Mouse (Mus musculus): Measurements from ENCODE around the gene Mogat2. TPM values are rescaled to one million over a fixed set of nuclear protein-coding genes. Genes with fewer than 3 reads are reported as not detected.

Mogat2 gene
- polyA plus RNA-seq, 1 experiment from 2014 or later, result 33.7 TPM

DNA sequence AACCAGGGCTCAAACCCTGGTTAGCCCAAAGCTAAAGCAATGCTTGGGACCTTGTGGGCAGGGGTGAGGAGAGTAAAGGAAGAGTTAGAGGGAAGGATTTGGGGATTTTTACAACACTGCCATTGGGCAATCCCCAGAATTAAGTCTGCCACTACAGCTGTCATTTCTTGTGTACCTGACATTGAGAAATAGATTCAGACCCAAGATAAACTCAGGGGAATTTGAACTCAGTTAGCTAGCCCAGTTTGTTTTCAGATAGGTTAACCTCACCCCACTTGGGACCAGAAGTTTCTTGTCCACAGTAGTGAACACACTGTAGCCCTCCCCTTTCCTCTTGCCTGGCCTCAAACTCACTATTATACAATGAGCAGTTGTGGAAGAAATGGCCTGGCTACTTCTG, 47.0 kb downstream of the Mogat2 start:
- no peak for ATAC-seq (ENCODE audit: insufficient read depth, low FRiP score)

DNA sequence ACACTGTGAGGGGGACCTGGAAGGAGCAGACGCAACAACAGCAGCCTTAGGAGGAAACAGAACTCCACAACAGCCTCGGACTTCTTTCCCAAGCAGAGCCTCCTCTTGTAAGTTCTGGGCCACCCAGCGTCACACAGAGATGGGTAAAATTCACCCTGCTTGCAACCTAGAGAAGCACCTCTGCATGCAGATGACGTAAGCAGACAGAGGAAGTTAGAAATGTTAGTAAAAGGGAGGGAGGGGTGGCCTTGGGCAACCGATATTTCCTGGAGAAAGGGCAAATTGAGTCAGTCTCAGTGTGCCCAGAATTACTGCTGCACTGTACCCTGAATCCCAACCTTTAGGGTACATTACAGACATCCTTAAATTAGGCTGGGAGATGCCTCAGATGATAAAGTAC, 48.5 kb downstream of the Mogat2 start:
- no peak for ATAC-seq (ENCODE audit: insufficient read depth, low FRiP score)
- Histone ChIP-seq H3K27me3 (ENCODE audit: control insufficient read depth, insufficient read depth, low read length) (no peaks in the 10 kb centered on the region), H3K4me2 (ENCODE audit: low read depth, low read length) (no peak overlapping the region), H3K36me3 (ENCODE audit: control insufficient read depth, insufficient read depth, low read length) (no peaks in the 10 kb centered on the region), H3K9ac (ENCODE audit: low read length) (no peak overlapping the region), H3K27ac (ENCODE audit: low read length) (no peak overlapping the region), H3K4me3 (replicated peaks; ENCODE audit: low read length) (no peak overlapping the region), H3K4me1 (ENCODE audit: control insufficient read depth, insufficient read depth, low read length) (no peaks in the 10 kb centered on the region), H3K9me3 (replicated peaks; ENCODE audit: control insufficient read depth, low read length) (no peaks in the 10 kb centered on the region)
- whole genome bisulfite sequencing, result 71% methylated on average over 5 of the region's 5 CpGs

More for the DNA sequence above, 47.0 kb downstream of the Mogat2 start:
- Histone ChIP-seq H3K27me3 (ENCODE audit: control insufficient read depth, insufficient read depth, low read length) (no peaks in the 10 kb centered on the region), H3K9ac (ENCODE audit: low read length) (no peak overlapping the region), H3K4me2 (ENCODE audit: low read depth, low read length) (no peak overlapping the region), H3K4me1 (ENCODE audit: control insufficient read depth, insufficient read depth, low read length) (no peaks in the 10 kb centered on the region), H3K27ac (ENCODE audit: low read length) (no peak overlapping the region), H3K9me3 (replicated peaks; ENCODE audit: control insufficient read depth, low read length) (no peaks in the 10 kb centered on the region), H3K4me3 (replicated peaks; ENCODE audit: low read length) (no peak overlapping the region), H3K36me3 (ENCODE audit: control insufficient read depth, insufficient read depth, low read length) (no peaks in the 10 kb centered on the region)

DNA sequence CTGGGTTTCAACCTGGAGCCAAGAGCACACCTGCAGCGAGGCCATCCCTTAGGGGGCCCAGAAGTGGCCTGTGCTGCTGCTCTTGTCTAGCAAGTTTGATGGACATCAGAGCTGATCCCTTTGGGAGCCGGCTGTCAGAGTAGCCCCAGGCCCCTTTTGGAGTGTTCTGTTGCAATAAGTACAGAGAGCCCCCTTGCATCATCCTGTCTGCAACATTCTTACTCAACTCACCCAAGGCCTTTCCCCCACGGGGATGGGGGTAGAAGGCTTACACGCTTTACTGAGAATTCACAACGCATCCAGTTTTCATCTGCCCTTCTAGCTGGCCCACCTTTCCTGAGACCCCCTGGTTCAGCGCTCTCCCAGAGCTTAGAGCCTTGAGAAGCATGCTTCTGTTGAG, 49.8 kb downstream of the Mogat2 start:
- Histone ChIP-seq H3K27me3 (ENCODE audit: control insufficient read depth, insufficient read depth, low read length) (no peaks in the 10 kb centered on the region), H3K9me3 (replicated peaks; ENCODE audit: control insufficient read depth, low read length) (no peaks in the 10 kb centered on the region), H3K4me1 (ENCODE audit: control insufficient read depth, insufficient read depth, low read length) (peaks cover 3% of the 10 kb centered on the region; the same call in 1 of the 2 replicates), H3K4me3 (replicated peaks; ENCODE audit: low read length) (no peak overlapping the region), H3K4me2 (ENCODE audit: low read depth, low read length) (no peak overlapping the region), H3K27ac (ENCODE audit: low read length) (no peak overlapping the region), H3K9ac (ENCODE audit: low read length) (no peak overlapping the region), H3K36me3 (ENCODE audit: control insufficient read depth, insufficient read depth, low read length) (no peaks in the 10 kb centered on the region)
- whole genome bisulfite sequencing, result 81% methylated on average over 6 of the region's 6 CpGs
- no peak for ATAC-seq (ENCODE audit: insufficient read depth, low FRiP score)

DNA sequence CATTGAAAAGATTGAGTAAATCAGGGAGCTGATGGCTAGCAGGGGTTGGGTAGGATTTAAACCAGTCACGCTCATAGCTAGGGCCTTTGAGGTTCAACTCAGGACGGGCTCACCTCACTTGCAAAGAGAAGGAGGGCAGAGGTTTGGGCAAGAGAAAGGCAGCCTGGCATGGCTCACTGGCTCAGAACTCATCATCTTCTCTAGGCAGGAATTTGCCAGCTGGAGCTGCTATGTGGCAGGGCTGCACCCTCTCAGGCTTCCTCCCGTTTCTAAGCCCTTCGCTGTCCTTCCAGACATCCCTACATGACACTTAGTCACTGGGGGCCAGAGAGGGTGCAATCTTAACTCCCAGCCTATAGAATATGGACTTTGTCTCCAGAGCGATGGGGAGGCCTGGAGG, 51.0 kb downstream of the Mogat2 start:
- ATAC-seq (ENCODE audit: insufficient read depth, low FRiP score), result no peak
- no peaks in the 10 kb centered on the region for H3K9me3 ChIP-seq (replicated peaks; ENCODE audit: control insufficient read depth, low read length)
- 74% methylated on average over 5 of the region's 5 CpGs for WGBS

DNA sequence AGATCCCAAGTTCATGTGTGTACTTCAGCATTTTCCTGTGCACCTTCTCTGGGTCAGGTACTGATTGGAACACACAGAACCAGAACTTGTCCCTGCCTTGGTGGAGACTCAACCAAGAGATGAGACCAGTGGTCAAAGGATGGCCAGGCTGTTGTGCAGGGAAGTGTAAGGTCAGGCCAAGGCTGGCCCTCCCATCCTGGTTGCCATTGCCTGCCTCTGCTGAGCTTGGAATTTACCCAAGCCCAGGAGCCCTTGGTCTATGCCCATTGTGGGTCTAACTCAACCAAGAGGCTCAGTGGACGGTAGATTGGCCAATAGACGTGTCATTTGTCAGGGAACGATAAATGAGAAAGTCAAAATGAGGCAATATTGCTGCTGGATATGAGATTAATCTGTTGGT, 53.0 kb downstream of the Mogat2 start:
- ATAC-seq (ENCODE audit: insufficient read depth, low FRiP score), result no peak
- Histone ChIP-seq H3K27ac (ENCODE audit: low read length) (no peak overlapping the region), H3K36me3 (ENCODE audit: control insufficient read depth, insufficient read depth, low read length) (no peaks in the 10 kb centered on the region), H3K4me1 (ENCODE audit: control insufficient read depth, insufficient read depth, low read length) (peaks cover 14% of the 10 kb centered on the region), H3K27me3 (ENCODE audit: control insufficient read depth, insufficient read depth, low read length) (no peaks in the 10 kb centered on the region), H3K9ac (ENCODE audit: low read length) (no peak overlapping the region), H3K4me2 (ENCODE audit: low read depth, low read length) (no peak overlapping the region), H3K4me3 (replicated peaks; ENCODE audit: low read length) (no peak overlapping the region), H3K9me3 (replicated peaks; ENCODE audit: control insufficient read depth, low read length) (no peaks in the 10 kb centered on the region)
- WGBS, result 84% methylated on average over 3 of the region's 3 CpGs

More for the DNA sequence above, 51.0 kb downstream of the Mogat2 start:
- Histone ChIP-seq H3K4me2 (ENCODE audit: low read depth, low read length) (no peak overlapping the region), H3K9ac (ENCODE audit: low read length) (no peak overlapping the region), H3K27ac (ENCODE audit: low read length) (no peak overlapping the region), H3K4me3 (replicated peaks; ENCODE audit: low read length) (no peak overlapping the region), H3K27me3 (ENCODE audit: control insufficient read depth, insufficient read depth, low read length) (no peaks in the 10 kb centered on the region), H3K36me3 (ENCODE audit: control insufficient read depth, insufficient read depth, low read length) (no peaks in the 10 kb centered on the region), H3K4me1 (ENCODE audit: control insufficient read depth, insufficient read depth, low read length) (peaks cover 6% of the 10 kb centered on the region; the same call in 1 of the 2 replicates)

DNA sequence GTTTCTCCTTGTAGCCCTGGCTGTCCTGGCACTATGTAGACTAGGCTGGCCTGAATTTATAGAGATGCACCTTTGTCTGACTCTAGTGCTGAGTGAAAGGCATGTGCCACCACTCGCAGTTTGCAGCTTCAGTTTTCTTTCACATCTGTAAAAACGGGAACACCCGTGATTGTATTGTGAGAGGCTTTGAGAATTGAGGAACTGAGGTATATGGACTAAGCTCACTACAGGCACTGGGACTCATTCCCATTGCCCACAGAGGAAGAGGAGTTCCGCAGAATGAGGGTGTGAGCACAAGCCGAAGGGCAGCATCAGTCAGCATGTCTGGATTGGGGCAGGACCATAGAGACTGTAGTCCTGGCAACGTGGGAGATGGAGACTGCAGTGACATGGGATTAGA, 54.7 kb downstream of the Mogat2 start:
- Histone ChIP-seq H3K36me3 (ENCODE audit: control insufficient read depth, insufficient read depth, low read length) (no peaks in the 10 kb centered on the region), H3K4me2 (ENCODE audit: low read depth, low read length) (peak overlapping the region; percentile 97; the same call in 1 of the 2 replicates), H3K9ac (ENCODE audit: low read length) (peak overlapping the region; percentile 95; the same call in 1 of the 2 replicates), H3K9me3 (replicated peaks; ENCODE audit: control insufficient read depth, low read length) (no peaks in the 10 kb centered on the region), H3K4me3 (replicated peaks; ENCODE audit: low read length) (no peak overlapping the region), H3K27me3 (ENCODE audit: control insufficient read depth, insufficient read depth, low read length) (no peaks in the 10 kb centered on the region), H3K4me1 (ENCODE audit: control insufficient read depth, insufficient read depth, low read length) (peaks cover 14% of the 10 kb centered on the region), H3K27ac (ENCODE audit: low read length) (peak overlapping the region; percentile 51; the same call in 1 of the 2 replicates)
- no peak for ATAC-seq (ENCODE audit: insufficient read depth, low FRiP score)
- WGBS, result 72% methylated on average over 6 of the region's 6 CpGs

DNA sequence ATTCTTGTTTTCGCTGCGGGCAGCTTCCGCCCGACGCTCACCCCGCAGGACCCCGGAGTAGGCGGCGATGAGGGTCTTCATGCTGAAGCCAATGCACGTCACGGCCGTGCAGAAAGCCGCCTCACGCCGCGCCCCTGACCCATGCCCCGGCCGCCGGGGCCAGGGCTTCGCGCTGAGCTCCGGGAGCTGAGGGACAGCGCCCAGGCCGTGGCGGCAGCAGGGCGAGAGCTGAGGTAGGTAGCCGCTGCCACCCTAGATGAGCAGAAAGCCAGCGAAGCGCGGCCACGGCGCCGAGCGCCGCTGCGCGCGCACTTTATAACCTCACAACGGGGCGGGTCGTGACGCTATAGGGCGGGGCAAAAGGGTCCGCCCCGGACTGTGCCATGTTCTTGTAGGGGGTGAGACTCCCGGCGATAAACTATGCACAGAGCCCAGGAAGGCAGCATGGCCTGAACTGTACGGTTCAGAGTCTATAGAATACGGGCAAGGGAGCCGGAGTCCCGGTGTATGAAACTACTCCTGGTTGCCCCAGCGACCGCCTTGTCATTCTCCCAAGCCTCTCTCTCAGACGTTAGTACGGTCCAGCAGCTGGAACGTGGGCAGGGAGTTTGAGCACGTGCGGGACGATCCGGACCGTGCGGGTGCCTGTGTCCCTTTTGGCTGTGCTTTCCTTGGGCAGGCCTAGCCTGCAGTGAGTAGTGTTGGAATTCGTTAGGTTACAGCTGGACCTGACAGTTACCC, 55.8 kb downstream of the Mogat2 start, which contains the start of gene Dgat2:
Gene Dgat2, minus strand, starts transcription at position 288 of the 741 bp plus-strand sequence.
- Histone ChIP-seq H3K27me3 (ENCODE audit: control insufficient read depth, insufficient read depth, low read length) (no peaks in the 10 kb centered on the region), H3K4me3 (replicated peaks; ENCODE audit: low read length) (peak within 1 kb of the TSS; percentile 83), H3K9ac (ENCODE audit: low read length) (peak within 1 kb of the TSS; percentile 95), H3K4me1 (ENCODE audit: control insufficient read depth, insufficient read depth, low read length) (peaks cover 14% of the 10 kb centered on the region), H3K9me3 (replicated peaks; ENCODE audit: control insufficient read depth, low read length) (no peaks in the 10 kb centered on the region), H3K27ac (ENCODE audit: low read length) (peak within 1 kb of the TSS; percentile 89), H3K36me3 (ENCODE audit: control insufficient read depth, insufficient read depth, low read length) (no peaks in the 10 kb centered on the region), H3K4me2 (ENCODE audit: low read depth, low read length) (peak within 1 kb of the TSS; percentile 97)
- peak; percentile 94 for ATAC-seq (ENCODE audit: insufficient read depth, low FRiP score)
- WGBS, result under 1% methylated on average over 63 of the region's 63 CpGs

DNA sequence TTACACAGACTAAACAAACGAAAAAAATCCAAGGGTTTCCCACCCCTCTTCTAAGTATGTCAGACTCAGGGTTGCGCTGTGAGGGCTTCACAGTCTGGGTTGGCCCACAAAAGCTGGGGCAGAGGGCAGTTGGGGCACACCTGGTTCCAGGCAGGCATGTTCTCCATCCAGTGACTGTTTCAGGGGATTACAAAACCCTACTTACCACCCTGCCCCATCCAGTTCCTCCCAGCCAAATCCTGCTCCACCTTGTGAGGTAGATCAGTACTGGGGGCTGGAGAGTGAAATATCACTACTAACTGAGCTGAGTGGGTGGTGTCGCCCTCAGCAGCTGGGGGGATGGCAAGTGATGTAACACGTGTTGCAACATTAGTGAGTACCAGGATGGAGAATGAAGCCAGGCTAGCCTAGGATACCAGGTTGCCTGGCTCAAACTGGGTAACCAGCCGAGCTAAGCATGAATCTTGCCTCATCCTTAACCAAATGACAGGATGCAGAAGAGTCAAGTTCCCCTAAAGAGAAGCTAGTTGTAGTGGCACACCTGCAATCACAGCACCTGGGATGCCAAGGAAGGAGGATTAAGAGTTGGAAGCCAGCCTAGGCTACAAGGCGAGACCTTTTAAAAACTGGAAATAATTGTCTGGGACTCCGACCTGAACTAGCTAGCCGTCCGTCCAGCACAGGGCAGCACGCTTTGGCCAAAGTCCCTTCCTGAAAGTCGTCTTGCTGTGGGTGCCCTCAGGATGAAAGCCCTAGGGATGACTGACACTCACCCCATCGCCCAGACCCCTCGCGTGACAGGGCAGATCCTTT, 56.6 kb downstream of the Mogat2 start:
- Histone ChIP-seq H3K9me3 (replicated peaks; ENCODE audit: control insufficient read depth, low read length) (no peaks in the 10 kb centered on the region), H3K9ac (ENCODE audit: low read length) (peak overlapping the region; percentile 95), H3K4me1 (ENCODE audit: control insufficient read depth, insufficient read depth, low read length) (peaks cover 14% of the 10 kb centered on the region), H3K36me3 (ENCODE audit: control insufficient read depth, insufficient read depth, low read length) (no peaks in the 10 kb centered on the region), H3K4me2 (ENCODE audit: low read depth, low read length) (peak overlapping the region; percentile 97), H3K27me3 (ENCODE audit: control insufficient read depth, insufficient read depth, low read length) (no peaks in the 10 kb centered on the region), H3K27ac (ENCODE audit: low read length) (peak overlapping the region; percentile 59; the same call in 1 of the 2 replicates), H3K4me3 (replicated peaks; ENCODE audit: low read length) (peak overlapping the region; percentile 83)
- WGBS, result 24% methylated on average over 14 of the region's 14 CpGs
- peak; percentile 2; the same call in 1 of the 2 replicates for ATAC-seq (ENCODE audit: insufficient read depth, low FRiP score)

DNA sequence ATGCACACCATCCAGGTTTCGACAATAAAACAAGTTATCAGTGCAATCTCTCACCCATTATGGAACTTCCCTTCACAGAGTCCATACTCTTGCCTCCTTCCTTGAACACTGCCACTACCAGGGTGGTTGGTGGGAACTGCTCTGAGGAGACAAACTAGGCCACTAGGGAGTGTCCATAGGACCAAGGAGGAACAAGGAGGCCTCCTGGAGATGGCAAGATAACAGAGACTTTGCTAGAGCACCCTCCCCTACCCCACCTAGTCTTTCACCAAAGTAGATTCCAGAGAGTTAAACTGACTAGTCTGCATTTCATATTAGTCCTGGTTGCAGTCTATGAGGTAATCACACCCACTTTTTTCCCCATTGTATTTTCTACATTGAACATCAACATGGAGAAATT, 58.3 kb downstream of the Mogat2 start:
- Histone ChIP-seq H3K4me2 (ENCODE audit: low read depth, low read length) (peak overlapping the region; percentile 14; the same call in 1 of the 2 replicates), H3K27me3 (ENCODE audit: control insufficient read depth, insufficient read depth, low read length) (no peaks in the 10 kb centered on the region), H3K27ac (ENCODE audit: low read length) (no peak overlapping the region), H3K4me1 (ENCODE audit: control insufficient read depth, insufficient read depth, low read length) (peaks cover 14% of the 10 kb centered on the region), H3K9ac (ENCODE audit: low read length) (no peak overlapping the region), H3K9me3 (replicated peaks; ENCODE audit: control insufficient read depth, low read length) (no peaks in the 10 kb centered on the region), H3K36me3 (ENCODE audit: control insufficient read depth, insufficient read depth, low read length) (no peaks in the 10 kb centered on the region), H3K4me3 (replicated peaks; ENCODE audit: low read length) (no peak overlapping the region)
- 96% methylated on average over 1 of the region's 1 CpGs for WGBS
- ATAC-seq (ENCODE audit: insufficient read depth, low FRiP score), result no peak

Data from stomach, embryonic 16.5 days (tissue).